Mouse (Mus musculus) myocyte (in vitro differentiated cells): Measurements from ENCODE around the gene Hpn.

Source experiments
- MAX ChIP-seq: IDR thresholded peaks from one replicate; pipeline ENCODE4 v1.6.1; 2011; ENCODE audit warnings: low read depth, mild to moderate bottlenecking, control low read depth
- POLR2A ChIP-seq: IDR thresholded peaks from one replicate; pipeline ENCODE4 v1.6.1; 2011; ENCODE audit warnings: low read depth, mild to moderate bottlenecking, control low read depth, moderate library complexity; ENCODE audit not compliant: insufficient read length
- POLR2AphosphoS2 ChIP-seq: IDR thresholded peaks from one replicate; pipeline ENCODE4 v1.6.1; 2011; ENCODE audit warnings: low read depth, control low read depth; ENCODE audit not compliant: insufficient read length
- SRF ChIP-seq: IDR thresholded peaks from one replicate; pipeline ENCODE4 v1.6.1; 2011; ENCODE audit warnings: low read depth; ENCODE audit not compliant: control insufficient read depth, insufficient read length
- TCF12 ChIP-seq: IDR thresholded peaks from one replicate; pipeline ENCODE4 v1.6.1; 2011; ENCODE audit warnings: mild to moderate bottlenecking, control low read depth; ENCODE audit not compliant: poor library complexity, insufficient read depth, severe bottlenecking

DNA sequence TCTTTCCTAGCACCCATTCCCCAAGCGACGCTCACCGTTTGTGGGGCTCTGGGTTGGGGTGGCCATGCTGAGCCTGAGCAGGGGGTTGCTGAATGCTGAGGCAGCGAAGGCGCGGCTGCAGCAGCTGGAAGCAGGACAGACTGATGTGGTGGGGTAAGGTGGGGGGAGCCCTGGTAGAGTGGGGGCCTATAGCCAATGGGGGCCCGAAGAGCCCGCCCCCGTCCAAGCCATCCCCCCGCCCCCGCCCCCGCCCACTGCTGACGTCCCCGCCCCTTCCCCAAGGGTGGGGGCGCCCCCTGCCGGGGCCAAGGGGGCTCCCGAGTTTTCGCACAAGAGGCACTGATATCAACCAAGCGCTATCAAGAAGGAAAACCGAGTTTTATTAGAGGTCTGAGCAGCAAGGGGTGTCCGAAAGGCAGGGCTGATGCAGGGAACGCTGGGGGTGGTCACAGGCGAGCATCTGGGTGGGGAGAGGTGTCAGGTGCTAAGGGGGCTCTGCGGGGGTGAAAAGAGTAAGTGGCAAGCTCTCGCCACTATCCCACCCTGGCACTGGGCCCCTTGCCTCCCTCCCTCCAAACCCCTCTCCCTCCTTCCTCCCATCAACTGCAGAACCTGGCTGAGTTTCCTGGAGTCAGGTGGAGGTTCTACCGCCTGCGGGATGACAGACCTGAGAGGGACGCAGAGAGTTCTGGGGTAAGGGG, 63.6 kb downstream of the Hpn start, which contains the start of gene Fxyd7:
- TF ChIP-seq SRF (no peak), MAX (no peak), POLR2AphosphoS2 (no peak), POLR2A (no peak), TCF12 (no peak)
